Mouse (Mus musculus) thymus, adult 2 months (tissue): ENCODE results near the gene Tradd.

Experiments
- CTCF ChIP-seq: fragments of 200-500 bp; IDR thresholded peaks from 2 replicates; pipeline ENCODE4 v1.5.1; 2012; ENCODE audit warnings: mild to moderate bottlenecking, control low read depth, low read length, moderate library complexity, borderline replicate concordance; ENCODE audit not compliant: control insufficient read depth, poor library complexity, insufficient read depth; ENCODE audit errors: extremely low read depth
- POLR2A ChIP-seq: fragments of 200-500 bp; IDR thresholded peaks from 2 replicates; pipeline ENCODE4 v1.6.1; 2012; ENCODE audit warnings: mild to moderate bottlenecking, low read length, control low read depth, moderate library complexity; ENCODE audit not compliant: control insufficient read depth, poor library complexity, insufficient read depth; ENCODE audit errors: extremely low read depth

GRCm38 (mm10) chr8:105310118-105310517, 45.7 kb upstream of the Tradd start:
- no peak for TF ChIP-seq CTCF
- TF ChIP-seq POLR2A = no peak
